Mouse (Mus musculus): Measurements from ENCODE around the gene 2810408A11Rik. TPM values are rescaled to one million over a fixed set of nuclear protein-coding genes. Genes with fewer than 3 reads are reported as not detected.
A peak's percentile ranks its signal among the peaks of the same experiment; 100 is the strongest.
"Not testable (repeated sequence)": the region's sequence is repeated elsewhere in the genome, so short reads cannot be mapped to it uniquely, and the experiment has no call there.

Gene 2810408A11Rik
- polyA plus RNA-seq, 1 experiment from 2014 or later = 19.9 TPM

- Histone ChIP-seq H3K9me3 (no peaks in the 10 kb centered on the region), H3K27ac (replicated peaks) (no peak overlapping the region), H3K36me3 (no peaks in the 10 kb centered on the region), H3K27me3 (peaks cover 10% of the 10 kb centered on the region; the same call in 1 of the 2 replicates), H3K4me3 (no peak overlapping the region), H3K4me2 (replicated peaks) (no peak overlapping the region), H3K9ac (replicated peaks) (no peak overlapping the region), H3K4me1 (peaks cover 27% of the 10 kb centered on the region)
- ATAC-seq (replicated peaks) = no peak
- WGBS = 69% methylated on average over 5 of the region's 5 CpGs
These were observed 37.0 kb upstream of the 2810408A11Rik start for GRCm38 (mm10) chr11:69937834-69938233.

GRCm38 (mm10) chr11:69937385-69937784, 36.6 kb upstream of the 2810408A11Rik start:
- no peak overlapping the region for H3K4me3 ChIP-seq
- H3K9me3 ChIP-seq = no peaks in the 10 kb centered on the region
- H3K36me3 ChIP-seq = no peaks in the 10 kb centered on the region
- no peak for ATAC-seq (replicated peaks)
- H3K27ac ChIP-seq (replicated peaks) = no peak overlapping the region
- WGBS = 36% methylated on average over 4 of the region's 4 CpGs
- H3K9ac ChIP-seq (replicated peaks) = no peak overlapping the region
- H3K4me1 ChIP-seq = peaks cover 27% of the 10 kb centered on the region
- peaks cover 10% of the 10 kb centered on the region; the same call in 1 of the 2 replicates for H3K27me3 ChIP-seq
- H3K4me2 ChIP-seq (replicated peaks) = no peak overlapping the region

- ATAC-seq (replicated peaks) = no peak
- Histone ChIP-seq H3K36me3 (no peaks in the 10 kb centered on the region), H3K4me1 (peaks cover 27% of the 10 kb centered on the region), H3K9me3 (no peaks in the 10 kb centered on the region), H3K4me3 (peak overlapping the region; percentile 54; the same call in 1 of the 2 replicates), H3K9ac (replicated peaks) (no peak overlapping the region), H3K27me3 (peaks cover 10% of the 10 kb centered on the region; the same call in 1 of the 2 replicates), H3K4me2 (replicated peaks) (peak overlapping the region; percentile 99), H3K27ac (replicated peaks) (no peak overlapping the region)
- WGBS = 36% methylated on average over 9 of the region's 9 CpGs
These were observed 36.0 kb upstream of the 2810408A11Rik start for GRCm38 (mm10) chr11:69936714-69937347.

- H3K9ac ChIP-seq (replicated peaks) = peak overlapping the region; percentile 52
- no peaks in the 10 kb centered on the region for H3K36me3 ChIP-seq
- peaks cover 10% of the 10 kb centered on the region; the same call in 1 of the 2 replicates for H3K27me3 ChIP-seq
- ATAC-seq (replicated peaks) = peak; percentile 39
- H3K9me3 ChIP-seq = no peaks in the 10 kb centered on the region
- WGBS = 2% methylated on average over 30 of the region's 30 CpGs
- peak overlapping the region; percentile 54 for H3K4me3 ChIP-seq
- peaks cover 27% of the 10 kb centered on the region for H3K4me1 ChIP-seq
- H3K4me2 ChIP-seq (replicated peaks) = peak overlapping the region; percentile 99
- no peak overlapping the region for H3K27ac ChIP-seq (replicated peaks)
These were observed 35.4 kb upstream of the 2810408A11Rik start for GRCm38 (mm10) chr11:69936156-69936555.

- Histone ChIP-seq H3K9me3 (no peaks in the 10 kb centered on the region), H3K9ac (replicated peaks) (peak within 1 kb of the TSS; percentile 52), H3K4me1 (peaks cover 27% of the 10 kb centered on the region), H3K27me3 (peaks cover 10% of the 10 kb centered on the region; the same call in 1 of the 2 replicates), H3K4me2 (replicated peaks) (peak within 1 kb of the TSS; percentile 99), H3K27ac (replicated peaks) (no peak within 1 kb of the TSS), H3K36me3 (no peaks in the 10 kb centered on the region), H3K4me3 (peak within 1 kb of the TSS; percentile 54)
- peak; percentile 94 for ATAC-seq (replicated peaks)
- 1% methylated on average over 61 of the region's 62 CpGs for WGBS
These were observed 34.5 kb upstream of the 2810408A11Rik start, which contains the start of gene Ybx2 for GRCm38 (mm10) chr11:69935137-69935879. TSS of gene Ybx2 (plus strand) at chr11:69935796.

- H3K9ac ChIP-seq (replicated peaks) = no peak overlapping the region
- H3K4me2 ChIP-seq (replicated peaks) = peak overlapping the region; percentile 99
- no peaks in the 10 kb centered on the region for H3K9me3 ChIP-seq
- peak overlapping the region; percentile 54 for H3K4me3 ChIP-seq
- peaks cover 10% of the 10 kb centered on the region; the same call in 1 of the 2 replicates for H3K27me3 ChIP-seq
- peaks cover 27% of the 10 kb centered on the region for H3K4me1 ChIP-seq
- H3K36me3 ChIP-seq = no peaks in the 10 kb centered on the region
- WGBS = 17% methylated on average over 6 of the region's 6 CpGs
- no peak overlapping the region for H3K27ac ChIP-seq (replicated peaks)
- no peak for ATAC-seq (replicated peaks)
These were observed 33.9 kb upstream of the 2810408A11Rik start for GRCm38 (mm10) chr11:69934681-69935080.

GRCm38 (mm10) chr11:69934169-69934568, 33.4 kb upstream of the 2810408A11Rik start:
- H3K4me2 ChIP-seq (replicated peaks) = peak overlapping the region; percentile 99
- no peak overlapping the region for H3K9ac ChIP-seq (replicated peaks)
- WGBS = under 1% methylated on average over 18 of the region's 18 CpGs

GRCm38 (mm10) chr11:69933066-69933465, 32.3 kb upstream of the 2810408A11Rik start:
- WGBS = 75% methylated on average over 4 of the region's 4 CpGs
- no peak for ATAC-seq (replicated peaks)
- Histone ChIP-seq H3K4me1 (peaks cover 27% of the 10 kb centered on the region), H3K9me3 (no peaks in the 10 kb centered on the region), H3K9ac (replicated peaks) (no peak overlapping the region), H3K36me3 (no peaks in the 10 kb centered on the region), H3K4me2 (replicated peaks) (no peak overlapping the region), H3K27me3 (peaks cover 10% of the 10 kb centered on the region; the same call in 1 of the 2 replicates), H3K27ac (replicated peaks) (no peak overlapping the region), H3K4me3 (no peak overlapping the region)

More at GRCm38 (mm10) chr11:69934169-69934568, 33.4 kb upstream of the 2810408A11Rik start:
- Histone ChIP-seq H3K36me3 (no peaks in the 10 kb centered on the region), H3K4me1 (peaks cover 27% of the 10 kb centered on the region), H3K27ac (replicated peaks) (no peak overlapping the region), H3K4me3 (peak overlapping the region; percentile 54), H3K27me3 (peaks cover 10% of the 10 kb centered on the region; the same call in 1 of the 2 replicates), H3K9me3 (no peaks in the 10 kb centered on the region)
- peak; percentile 51 for ATAC-seq (replicated peaks)

GRCm38 (mm10) chr11:69932254-69932653, 31.5 kb upstream of the 2810408A11Rik start:
- H3K36me3 ChIP-seq = no peaks in the 10 kb centered on the region
- no peak overlapping the region for H3K9ac ChIP-seq (replicated peaks)

GRCm38 (mm10) chr11:69931769-69932168, 31.0 kb upstream of the 2810408A11Rik start:
- Histone ChIP-seq H3K27me3 (peaks cover 1% of the 10 kb centered on the region; the same call in 1 of the 2 replicates), H3K9me3 (no peaks in the 10 kb centered on the region), H3K4me1 (peaks cover 24% of the 10 kb centered on the region), H3K4me3 (no peak overlapping the region), H3K4me2 (replicated peaks) (no peak overlapping the region), H3K36me3 (no peaks in the 10 kb centered on the region), H3K9ac (replicated peaks) (no peak overlapping the region), H3K27ac (replicated peaks) (no peak overlapping the region)
- ATAC-seq (replicated peaks) = no peak
- WGBS = 73% methylated on average over 8 of the region's 8 CpGs

More at GRCm38 (mm10) chr11:69932254-69932653, 31.5 kb upstream of the 2810408A11Rik start:
- H3K4me3 ChIP-seq = no peak overlapping the region
- H3K27ac ChIP-seq (replicated peaks) = no peak overlapping the region
- WGBS = 40% methylated on average over 3 of the region's 3 CpGs
- peaks cover 6% of the 10 kb centered on the region; the same call in 1 of the 2 replicates for H3K27me3 ChIP-seq
- H3K4me2 ChIP-seq (replicated peaks) = no peak overlapping the region
- H3K4me1 ChIP-seq = peaks cover 27% of the 10 kb centered on the region
- ATAC-seq (replicated peaks) = no peak
- no peaks in the 10 kb centered on the region for H3K9me3 ChIP-seq

GRCm38 (mm10) chr11:69930967-69931537, 30.3 kb upstream of the 2810408A11Rik start:
- WGBS = 83% methylated on average over 3 of the region's 3 CpGs
- Histone ChIP-seq H3K36me3 (no peaks in the 10 kb centered on the region), H3K27me3 (no peaks in the 10 kb centered on the region), H3K9ac (replicated peaks) (no peak overlapping the region), H3K4me3 (no peak overlapping the region), H3K27ac (replicated peaks) (no peak overlapping the region), H3K4me1 (peaks cover 16% of the 10 kb centered on the region), H3K4me2 (replicated peaks) (no peak overlapping the region), H3K9me3 (no peaks in the 10 kb centered on the region)
- ATAC-seq (replicated peaks) = no peak

GRCm38 (mm10) chr11:69930176-69930575, 29.4 kb upstream of the 2810408A11Rik start:
- H3K27me3 ChIP-seq; H3K9ac ChIP-seq (replicated peaks); H3K4me2 ChIP-seq (replicated peaks); ATAC-seq (replicated peaks); H3K36me3 ChIP-seq; H3K27ac ChIP-seq (replicated peaks); H3K9me3 ChIP-seq; H3K4me3 ChIP-seq: not testable (repeated sequence)
- H3K4me1 ChIP-seq = peaks cover 10% of the 10 kb centered on the region
- 89% methylated on average over 8 of the region's 8 CpGs for WGBS

Measured in forebrain, embryonic 15.5 days (tissue).